Mouse (Mus musculus) lung, adult 2 months (tissue): ENCODE results near the gene Iqck. TPM values are rescaled to one million over a fixed set of nuclear protein-coding genes. Genes with fewer than 3 reads are reported as not detected.

Experiments used
- DNase-seq: peaks from one replicate; pipeline ENCODE4 v3.0.0; 2022
- H3K4me1 ChIP-seq: fragments of 200-500 bp; 2 replicates; pipeline ENCODE4 v1.6.1; 2011; ENCODE audit warnings: low read length; ENCODE audit not compliant: control insufficient read depth, insufficient read depth
- H3K4me3 ChIP-seq: fragments of 200-500 bp; replicated peaks from 2 replicates; pipeline ENCODE3; 2011; ENCODE audit warnings: low read depth, mild to moderate bottlenecking, control low read depth, low read length; ENCODE audit errors: extremely low read depth
- CTCF ChIP-seq: fragments of 200-500 bp; IDR thresholded peaks from 2 replicates; pipeline ENCODE4 v1.5.1; 2011; ENCODE audit warnings: mild to moderate bottlenecking, low read length, control low read depth; ENCODE audit not compliant: insufficient read depth
- POLR2A ChIP-seq: fragments of 200-500 bp; IDR thresholded peaks from 2 replicates; pipeline ENCODE4 v1.6.1; 2011; ENCODE audit warnings: low read depth, mild to moderate bottlenecking, control low read depth, low read length, borderline replicate concordance; ENCODE audit errors: extremely low read depth
- WGBS: fragments of 180-500 bp; shearing (Covaris S2); methylation state at CpG from one replicate; pipeline ENCODE4 v1.1.7; 2018; 5-methylcytosine and 5-hydroxymethylcytosine counted together
- polyA plus RNA-seq: library from polyadenylated mRNA; depleted of rRNA; stranded (reverse); fragments of >200 nt; gene quantifications from 2 replicates; pipeline ENCODE4 v1.2.3, GENCODE M21; 2012

The Iqck gene
- polyA plus RNA-seq, 1 experiment = 4.6 TPM

- TF ChIP-seq CTCF = no peak
- Histone ChIP-seq H3K4me1 (peaks cover 7% of the 10 kb centered on the region; the same call in 1 of the 2 replicates), H3K4me3 (no peak overlapping the region)
- 93% methylated on average over 2 of the region's 2 CpGs for WGBS
- no peak for DNase-seq
These were observed 71.7 kb downstream of the Iqck start for GRCm38 (mm10) chr7:118927279-118927678.

GRCm38 (mm10) chr7:118928316-118928715 lies 72.8 kb downstream of the Iqck start:
- H3K4me3 ChIP-seq = no peak overlapping the region
- WGBS = 85% methylated on average over 3 of the region's 3 CpGs
- no peak for TF ChIP-seq POLR2A
- TF ChIP-seq CTCF = no peak
- peaks cover 7% of the 10 kb centered on the region; the same call in 1 of the 2 replicates for H3K4me1 ChIP-seq
- no peak for DNase-seq

GRCm38 (mm10) chr7:118928916-118929315 lies 73.4 kb downstream of the Iqck start:
- no peak for DNase-seq
- H3K4me3 ChIP-seq = no peak overlapping the region
- 66% methylated on average over 8 of the region's 8 CpGs for WGBS
- TF ChIP-seq POLR2A (no peak), CTCF (no peak)
- H3K4me1 ChIP-seq = peaks cover 7% of the 10 kb centered on the region; the same call in 1 of the 2 replicates

DNA sequence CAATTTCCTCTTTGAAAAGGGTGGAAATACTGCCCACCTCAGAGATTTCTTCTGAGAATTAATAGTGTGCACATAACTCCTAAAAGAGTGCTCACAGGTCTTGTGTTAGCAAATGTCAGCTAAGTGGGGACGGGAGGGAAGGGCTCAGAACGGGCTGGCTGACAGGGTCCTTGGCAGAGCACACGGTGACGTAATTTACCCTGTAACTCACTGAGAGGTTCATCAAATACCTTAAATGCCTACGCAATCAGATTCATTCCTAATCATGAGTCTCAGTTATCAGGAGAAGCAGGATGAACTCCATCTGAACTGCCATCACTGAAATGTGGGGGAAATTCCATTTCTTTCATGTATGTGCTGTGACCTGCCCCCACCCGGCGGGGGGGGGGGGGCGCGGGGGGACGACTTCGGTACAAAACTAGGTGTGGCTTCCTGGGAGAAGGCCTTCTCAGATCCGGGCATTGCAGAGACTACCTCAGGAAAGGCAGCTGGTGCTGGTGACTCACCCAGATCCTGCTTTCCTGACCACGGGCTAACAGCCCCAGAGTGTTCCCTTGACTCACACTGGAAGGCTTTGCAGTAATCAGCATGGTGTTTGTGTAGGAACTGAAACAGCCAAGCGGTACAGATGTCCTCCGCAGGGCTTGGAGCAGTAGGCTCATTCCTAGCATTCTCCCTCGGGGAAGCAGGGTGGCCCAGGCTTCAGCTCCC lies 74.2 kb downstream of the Iqck start:
- H3K4me1 ChIP-seq = peaks cover 10% of the 10 kb centered on the region; the same call in 1 of the 2 replicates
- WGBS = 16% methylated on average over 16 of the region's 16 CpGs
- no peak overlapping the region for H3K4me3 ChIP-seq
- TF ChIP-seq POLR2A (peak; percentile 33; the same call in 1 of the 2 replicates), CTCF (no peak)
- DNase-seq = peak; percentile 48

DNA sequence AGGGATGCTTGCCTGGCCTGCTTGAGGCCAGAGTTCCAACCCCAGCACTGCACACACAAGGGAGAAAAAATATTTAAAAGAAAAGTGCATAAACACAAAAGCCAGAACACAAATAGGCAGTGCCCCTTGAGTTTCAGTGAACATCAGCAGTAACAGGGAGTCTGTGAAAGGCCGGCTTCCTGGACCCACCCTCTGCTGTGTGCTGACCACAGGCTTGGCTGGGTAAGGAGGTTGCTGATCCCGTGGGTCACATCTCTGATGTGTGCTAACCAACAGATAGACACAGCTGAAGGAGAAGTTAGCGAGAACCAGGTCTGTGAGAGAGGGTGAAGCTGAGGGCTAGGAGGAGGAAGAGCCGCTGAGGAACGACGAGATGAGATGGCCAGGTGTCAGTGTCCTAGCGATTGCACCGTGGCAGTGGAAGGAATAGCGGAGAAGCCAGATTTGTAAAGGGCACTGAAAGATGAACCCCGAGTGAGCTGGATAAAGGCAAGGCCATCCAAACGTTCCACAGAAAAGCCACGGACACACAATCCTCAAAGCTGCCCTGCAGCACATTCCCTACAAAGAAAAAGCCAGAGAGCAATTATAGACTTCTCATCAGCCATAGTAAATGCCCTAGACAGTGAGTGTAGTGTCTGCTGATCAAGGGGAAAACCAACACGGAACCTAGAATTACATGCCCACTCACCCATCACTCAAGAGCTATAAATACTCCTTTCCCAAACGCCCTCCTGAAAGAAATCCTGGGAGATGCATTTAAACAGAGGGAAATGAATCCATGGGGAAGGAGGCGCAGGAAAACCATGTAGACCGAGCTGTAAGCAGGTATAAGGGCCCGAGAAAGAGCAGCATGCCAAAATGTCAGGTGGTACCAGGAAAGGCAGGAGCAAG lies 76.2 kb downstream of the Iqck start:
- H3K4me3 ChIP-seq = no peak overlapping the region
- WGBS = 83% methylated on average over 17 of the region's 17 CpGs

DNA sequence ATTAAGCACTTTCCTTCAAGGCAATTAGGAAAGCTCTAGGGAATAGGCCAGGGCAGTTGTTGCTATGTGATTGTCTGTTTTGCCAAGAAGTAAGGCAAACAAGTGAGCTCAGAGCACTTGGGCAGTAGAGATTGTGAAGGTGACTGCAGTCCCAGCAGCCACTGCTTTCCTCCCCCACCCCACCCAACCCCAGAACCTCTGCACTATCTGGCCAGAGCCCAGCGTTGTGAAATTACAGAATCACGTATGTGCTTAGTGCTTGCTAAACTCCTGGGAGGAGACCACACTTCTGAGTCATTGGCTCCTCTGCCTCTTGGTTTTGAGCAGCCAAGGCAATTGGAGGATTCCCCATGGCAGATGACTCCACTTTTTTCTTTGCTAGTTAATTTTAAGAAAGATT lies 79.8 kb downstream of the Iqck start:
- H3K4me1 ChIP-seq = peaks cover 8% of the 10 kb centered on the region
- no peak overlapping the region for H3K4me3 ChIP-seq
- 31% methylated on average over 2 of the region's 2 CpGs for WGBS
- peak; percentile 69 for DNase-seq
- TF ChIP-seq POLR2A = no peak

More for the DNA sequence above, 76.2 kb downstream of the Iqck start:
- no peak for DNase-seq
- TF ChIP-seq POLR2A (no peak), CTCF (no peak)
- H3K4me1 ChIP-seq = peaks cover 11% of the 10 kb centered on the region

DNA sequence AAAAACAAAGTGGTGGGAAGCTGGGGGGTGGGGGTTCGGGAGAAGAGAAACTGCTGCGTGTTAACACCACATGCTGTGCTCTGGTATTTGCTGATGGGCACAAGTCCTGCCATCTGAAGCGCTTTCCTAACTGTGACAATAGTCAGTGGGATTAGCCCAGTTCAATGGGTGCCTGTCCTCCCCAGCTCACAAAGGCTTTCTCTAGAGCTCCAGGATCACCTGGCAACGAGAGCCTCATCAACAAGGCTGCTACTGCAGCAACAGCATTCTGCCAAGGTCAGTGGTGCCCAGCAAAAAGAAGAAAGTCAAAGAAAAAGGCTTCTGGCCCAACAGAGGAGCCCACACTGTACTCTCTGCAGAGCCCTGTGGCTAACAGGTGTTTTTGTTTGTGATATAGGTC lies 81.3 kb downstream of the Iqck start:
- no peak for DNase-seq
- no peak for TF ChIP-seq CTCF
- no peak for TF ChIP-seq POLR2A
- 64% methylated on average over 4 of the region's 4 CpGs for WGBS
- H3K4me3 ChIP-seq = no peak overlapping the region
- H3K4me1 ChIP-seq = peaks cover 6% of the 10 kb centered on the region

- 43% methylated on average over 11 of the region's 11 CpGs for WGBS
- no peak overlapping the region for H3K4me3 ChIP-seq
- peak; percentile 46 for DNase-seq
- peaks cover 6% of the 10 kb centered on the region for H3K4me1 ChIP-seq
- peak; percentile 21; the same call in 1 of the 2 replicates for TF ChIP-seq POLR2A
- TF ChIP-seq CTCF = no peak
These were observed 82.2 kb downstream of the Iqck start for GRCm38 (mm10) chr7:118937469-118938387.

- no peak for DNase-seq
- H3K4me1 ChIP-seq = 0 out of 2 replicates have a peak, but pooled peaks cover 2% of the 10 kb centered on the region
- 74% methylated on average over 3 of the region's 3 CpGs for WGBS
- no peak for TF ChIP-seq CTCF
- H3K4me3 ChIP-seq = no peak overlapping the region
These were observed 86.7 kb downstream of the Iqck start for GRCm38 (mm10) chr7:118942297-118942696.
